Mouse (Mus musculus): ENCODE measurements around the gene Erf.

The Erf gene

GRCm38 (mm10) chr7:25279861-25280791 is 29.6 kb upstream of the Erf start:
- DNase-seq (ENCODE audit: low spot score): peak; percentile 63

- peak; percentile 95 for DNase-seq (ENCODE audit: low spot score)
Measured at GRCm38 (mm10) chr7:25279076-25279860, 28.7 kb upstream of the Erf start.

- peak; percentile 87 for DNase-seq (ENCODE audit: low spot score)
Measured at GRCm38 (mm10) chr7:25278341-25279075, 27.9 kb upstream of the Erf start.

- DNase-seq (ENCODE audit: low spot score): no peak
Measured at GRCm38 (mm10) chr7:25277998-25278340, 27.4 kb upstream of the Erf start.

- DNase-seq (ENCODE audit: low spot score): no peak
Measured at GRCm38 (mm10) chr7:25277405-25277804, 26.8 kb upstream of the Erf start.

GRCm38 (mm10) chr7:25275555-25276298 is 25.2 kb upstream of the Erf start:
- DNase-seq (ENCODE audit: low spot score): no peak

- no peak for DNase-seq (ENCODE audit: low spot score)
Measured at GRCm38 (mm10) chr7:25274996-25275395, 24.4 kb upstream of the Erf start.

- DNase-seq (ENCODE audit: low spot score): no peak
Measured at GRCm38 (mm10) chr7:25274571-25274970, 24.0 kb upstream of the Erf start.

GRCm38 (mm10) chr7:25273259-25274241 is 23.0 kb upstream of the Erf start:
- no peak for DNase-seq (ENCODE audit: low spot score)

- no peak for DNase-seq (ENCODE audit: low spot score)
Measured at GRCm38 (mm10) chr7:25272445-25273258, 22.1 kb upstream of the Erf start.

- no peak for DNase-seq (ENCODE audit: low spot score)
Measured at GRCm38 (mm10) chr7:25271651-25272444, 21.3 kb upstream of the Erf start.

GRCm38 (mm10) chr7:25270652-25271633 is 20.4 kb upstream of the Erf start:
- no peak for DNase-seq (ENCODE audit: low spot score)

GRCm38 (mm10) chr7:25269545-25270271 is 19.1 kb upstream of the Erf start:
- DNase-seq (ENCODE audit: low spot score): peak; percentile 8

GRCm38 (mm10) chr7:25269029-25269428 is 18.5 kb upstream of the Erf start:
- DNase-seq (ENCODE audit: low spot score): peak; percentile 24

- no peak for DNase-seq (ENCODE audit: low spot score)
Measured at GRCm38 (mm10) chr7:25268588-25268987, 18.0 kb upstream of the Erf start.

- peak; percentile 100 for DNase-seq (ENCODE audit: low spot score)
Measured at GRCm38 (mm10) chr7:25267751-25268463, 17.3 kb upstream of the Erf start.

All from layer of hippocampus, adult 11-12 months (tissue).